Mouse (Mus musculus) urinary bladder, adult 2 months (tissue): ENCODE results near the gene Ddn. TPM values are rescaled to one million over a fixed set of nuclear protein-coding genes. Genes with fewer than 3 reads are reported as not detected.

ENCODE experiments used
- DNase-seq: peaks from one replicate; pipeline ENCODE4 v3.0.0; 2022; ENCODE audit warnings: low spot score
- polyA plus RNA-seq: library from polyadenylated mRNA; depleted of rRNA; stranded (reverse); fragments of >200 nt; gene quantifications from 2 replicates; pipeline ENCODE4 v1.2.3, GENCODE M21; 2012; rRNA removed

Gene Ddn
- 0.04 and 0.08 TPM in 2 replicates for polyA plus RNA-seq

GRCm38 (mm10) chr15:98809390-98809789 lies at the start of gene Ddn:
Gene Ddn (minus strand): TSS chr15:98809490.
- DNase-seq, result no peak

GRCm38 (mm10) chr15:98854214-98854613 lies 44.9 kb upstream of the Ddn start:
- DNase-seq, result no peak

GRCm38 (mm10) chr15:98853161-98853937 lies 44.1 kb upstream of the Ddn start:
- no peak for DNase-seq

- DNase-seq, result no peak
Observed at GRCm38 (mm10) chr15:98852733-98853132, 43.4 kb upstream of the Ddn start.

GRCm38 (mm10) chr15:98852071-98852470 lies 42.8 kb upstream of the Ddn start:
- no peak for DNase-seq

- no peak for DNase-seq
Observed at GRCm38 (mm10) chr15:98851229-98851818, 42.0 kb upstream of the Ddn start.

GRCm38 (mm10) chr15:98850668-98851067 lies 41.4 kb upstream of the Ddn start:
- DNase-seq, result no peak

- DNase-seq, result no peak
Observed at GRCm38 (mm10) chr15:98849956-98850600, 40.8 kb upstream of the Ddn start.

- no peak for DNase-seq
Observed at GRCm38 (mm10) chr15:98849165-98849564, 39.9 kb upstream of the Ddn start.

- no peak for DNase-seq
Observed at GRCm38 (mm10) chr15:98846140-98846539, 36.9 kb upstream of the Ddn start.

GRCm38 (mm10) chr15:98845149-98845548 lies 35.9 kb upstream of the Ddn start:
- no peak for DNase-seq

GRCm38 (mm10) chr15:98843595-98844223 lies 34.4 kb upstream of the Ddn start:
- DNase-seq, result no peak

GRCm38 (mm10) chr15:98839671-98840585 lies 30.6 kb upstream of the Ddn start:
- no peak for DNase-seq

- DNase-seq, result no peak
Observed at GRCm38 (mm10) chr15:98839161-98839560, 29.9 kb upstream of the Ddn start.

GRCm38 (mm10) chr15:98837743-98838103 lies 28.4 kb upstream of the Ddn start:
- no peak for DNase-seq

GRCm38 (mm10) chr15:98837006-98837742 lies 27.9 kb upstream of the Ddn start:
- DNase-seq, result no peak

- no peak for DNase-seq
Observed at GRCm38 (mm10) chr15:98835291-98835690, 26.0 kb upstream of the Ddn start.

GRCm38 (mm10) chr15:98834059-98834458 lies 24.8 kb upstream of the Ddn start:
- no peak for DNase-seq

- no peak for DNase-seq
Observed at GRCm38 (mm10) chr15:98833281-98833680, 24.0 kb upstream of the Ddn start.

GRCm38 (mm10) chr15:98832161-98833058 lies 23.1 kb upstream of the Ddn start:
- no peak for DNase-seq
